Mouse (Mus musculus) skeletal muscle tissue, adult 2 months (tissue): ENCODE measurements around the gene Btbd35f19.
"Not testable (repeated sequence)": the region's sequence is repeated elsewhere in the genome, so short reads cannot be mapped to it uniquely, and the experiment has no call there.

Source experiments
- DNase-seq: peaks from one replicate; pipeline ENCODE4 v3.0.0-alpha.2; 2012; ENCODE audit warnings: low read depth, low spot score

The Btbd35f19 gene

GRCm38 (mm10) chrX:31383818-31384217 is at the start of gene Btbd35f19:
Gene Btbd35f19, minus strand, starts transcription at chrX:31383918.
- DNase-seq = not testable (repeated sequence)

- DNase-seq = not testable (repeated sequence)
Observed at GRCm38 (mm10) chrX:31341924-31342323, 41.8 kb downstream of the Btbd35f19 start.

- not testable (repeated sequence) for DNase-seq
Observed at GRCm38 (mm10) chrX:31336154-31336553, 47.6 kb downstream of the Btbd35f19 start, which contains the start of gene Btbd35f26. Gene Btbd35f26, plus strand, starts transcription at chrX:31336454.
